1 mouse cellular context compared by ENCODE assay signal in the genomic region with DNA sequence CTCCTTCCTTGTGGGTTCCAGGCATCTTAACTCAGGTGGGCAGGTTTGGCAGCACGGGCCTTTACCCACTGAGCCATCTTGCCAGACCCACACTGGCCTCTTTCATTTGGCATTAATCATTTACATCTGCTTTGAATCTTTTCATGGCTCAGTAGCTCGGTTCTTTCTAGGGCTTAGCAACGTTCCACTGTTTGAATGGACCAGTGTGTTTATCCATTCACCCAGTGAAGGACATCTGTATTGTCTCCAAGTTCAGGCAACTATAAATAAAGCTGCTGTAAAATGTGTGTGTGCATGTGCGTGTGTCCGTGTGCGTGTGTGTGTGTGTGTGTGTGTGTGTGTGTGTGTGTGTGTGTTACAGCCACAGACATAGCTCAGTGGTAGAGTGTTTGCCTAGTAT.
TF ChIP-seq lines count a peak whose summit lies in the region.

No protein-coding gene starts in this region.

TF ChIP-seq in CH12.LX, 34 proteins besides CTCF, POLR2A, EP300 and RAD21:
- TF ChIP-seq JUN (IDR thresholded peaks at IDR 0.05; ENCODE audit: insufficient read depth, low read depth, low read length), result no peak
- TF ChIP-seq MYC (IDR thresholded peaks at IDR 0.05; ENCODE audit: low read depth, low read length), result no peak
- TF ChIP-seq CHD1 (IDR thresholded peaks at IDR 0.05; ENCODE audit: low read depth, low read length), result 0 out of 2 replicates have a peak, but pooled peaks have one; percentile 43
- TF ChIP-seq ETS1 (conservative IDR thresholded peaks at IDR 0.05; ENCODE audit: low read depth, low read length), result peak; percentile 46; the same call in 1 of the 2 replicates
- no peak for TF ChIP-seq MAZ (IDR thresholded peaks at IDR 0.05; ENCODE audit: low read depth, low read length)
- peak; percentile 69; the same call in 1 of the 2 replicates for TF ChIP-seq TCF12 (IDR thresholded peaks at IDR 0.05; ENCODE audit: low read depth, low read length)
- TF ChIP-seq MEF2A (IDR thresholded peaks at IDR 0.05; ENCODE audit: borderline replicate concordance, low read depth, low read length), result peak; percentile 63; the same call in 1 of the 2 replicates
- peak; percentile 12; the same call in 1 of the 2 replicates for TF ChIP-seq MAX (IDR thresholded peaks at IDR 0.05; ENCODE audit: low read length)
- TF ChIP-seq SIN3A (IDR thresholded peaks at IDR 0.05; ENCODE audit: low read length), result peak; percentile 46; the same call in 1 of the 2 replicates
- TF ChIP-seq MAFK (IDR thresholded peaks at IDR 0.05; ENCODE audit: insufficient replicate concordance, low read length), result peak; percentile 44; the same call in 1 of the 2 replicates
- peak; percentile 70 for TF ChIP-seq BHLHE40 (IDR thresholded peaks at IDR 0.05; ENCODE audit: low read depth, low read length)
- 0 out of 2 replicates have a peak, but pooled peaks have one; percentile 37 for TF ChIP-seq NELFE (IDR thresholded peaks at IDR 0.05; ENCODE audit: low read depth, low read length)
- TF ChIP-seq RCOR1 (conservative IDR thresholded peaks at IDR 0.05; ENCODE audit: low read depth, low read length), result peak; percentile 64; the same call in 1 of the 2 replicates
TF ChIP-seq in CH12.LX: peak in this region for 10.
